Mouse (Mus musculus): ENCODE results near the gene Hprt. TPM values are rescaled to one million over a fixed set of nuclear protein-coding genes. Genes with fewer than 3 reads are reported as not detected.

The Hprt gene
- polyA plus RNA-seq, 1 experiment from 2014 or later = 283 TPM

- H3K9me3 ChIP-seq = no peaks in the 10 kb centered on the region
- ATAC-seq = no peak
- no peak overlapping the region for H3K9ac ChIP-seq
- no peak overlapping the region for H3K4me3 ChIP-seq (replicated peaks)
- no peak overlapping the region for H3K4me2 ChIP-seq (replicated peaks)
- 85% methylated on average over 3 of the region's 3 CpGs for WGBS
- H3K36me3 ChIP-seq = no peaks in the 10 kb centered on the region
- H3K4me1 ChIP-seq (replicated peaks) = no peaks in the 10 kb centered on the region
- no peaks in the 10 kb centered on the region for H3K27me3 ChIP-seq (replicated peaks)
- H3K27ac ChIP-seq = no peak overlapping the region
Measured at GRCm38 (mm10) chrX:53064406-53064805, 76.5 kb downstream of the Hprt start.

MicroRNAs within 50 kb of the gene (microRNA counts, 519-probe panel; counts per million panel counts)
- microRNA mmu-miR-322 = 3,539 counts per million, percentile 87 among the panel's probes with 10 or more counts
- microRNA mmu-miR-351 = 2,456 counts per million, percentile 63 among the panel's probes with 10 or more counts
- microRNA mmu-miR-450a-3p = 97.1 counts per million, percentile 29 among the panel's probes with 10 or more counts
- 3,574 counts per million, percentile 88 among the panel's probes with 10 or more counts for microRNA mmu-miR-450a-5p
- 2,116 counts per million, percentile 50 among the panel's probes with 10 or more counts for microRNA mmu-miR-450b-3p
- microRNA mmu-miR-450b-5p = 97.1 counts per million, percentile 29 among the panel's probes with 10 or more counts
- 2,338 counts per million, percentile 61 among the panel's probes with 10 or more counts for microRNA mmu-miR-503
- 2,311 counts per million, percentile 60 among the panel's probes with 10 or more counts for microRNA mmu-miR-542-3p
- 2,803 counts per million, percentile 72 among the panel's probes with 10 or more counts for microRNA mmu-miR-542-5p

Other genes starting within 250 kb of the Hprt start
- 4.3 and 4.6 TPM in 2 replicates for gene Ccdc160, start 196.9 kb upstream of the Hprt start, polyA plus RNA-seq (2015; fragmentation: Nextera tagmentation; extraction: Ambion mirVana)
- gene Phf6, start 75.9 kb upstream of the Hprt start, polyA plus RNA-seq (2015; fragmentation: Nextera tagmentation; extraction: Ambion mirVana) = 22.4 and 28.6 TPM in 2 replicates